Mouse (Mus musculus) activated CD4-positive, CD25-positive, alpha-beta regulatory T cell, adult 9 weeks (primary cell): Measurements from ENCODE around the gene 9930104L06Rik. TPM values are rescaled to one million over a fixed set of nuclear protein-coding genes. Genes with fewer than 3 reads are reported as not detected.

Experiments
- polyA plus RNA-seq: library from polyadenylated mRNA; unstranded; fragments of 100-300 nt; shearing (Covaris generic); gene quantifications from one replicate; pipeline ENCODE4 v1.2.1, GENCODE M21; 2017

9930104L06Rik gene
- 12.8 TPM for polyA plus RNA-seq

DNA sequence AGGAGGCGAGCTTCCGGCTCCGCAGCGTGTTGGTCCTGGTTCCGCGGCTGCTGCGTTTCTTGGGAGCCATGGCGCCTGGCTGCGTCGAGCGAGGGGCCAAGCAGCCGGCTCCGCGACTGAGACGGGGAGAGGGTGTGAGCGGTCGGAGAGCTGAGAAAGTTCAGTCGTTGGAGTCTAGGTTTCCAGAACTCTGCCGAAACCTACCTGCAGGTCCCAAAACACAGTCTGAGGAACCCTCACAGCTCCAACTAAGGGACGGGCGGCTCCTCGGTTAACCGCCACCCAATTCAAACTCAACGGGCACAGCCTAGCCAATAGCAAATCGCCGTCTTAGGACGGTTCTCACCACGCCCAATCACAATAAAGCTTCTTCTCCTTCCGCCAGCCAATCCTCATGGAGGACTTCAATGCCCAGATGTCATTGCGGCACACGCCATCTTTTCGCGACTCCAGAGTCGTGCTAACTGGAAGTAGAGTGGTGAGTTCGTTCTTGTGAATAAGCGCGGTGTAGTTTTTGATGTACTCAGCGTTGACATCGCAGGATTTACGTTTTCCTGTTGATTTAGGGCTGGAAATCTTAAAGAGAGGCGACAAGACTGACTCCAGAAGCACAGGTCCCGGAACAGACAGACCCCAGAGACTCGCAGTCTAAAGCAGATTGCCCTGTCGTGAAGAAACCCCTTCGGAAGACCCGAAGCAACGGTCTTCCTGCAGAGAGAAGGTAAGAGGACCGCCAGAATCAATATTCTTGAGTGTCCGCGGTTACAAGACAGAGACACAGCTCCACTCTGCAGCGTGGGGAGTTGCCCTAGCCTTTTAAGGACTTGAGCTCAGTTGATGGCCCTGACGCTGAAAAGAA, at the start of gene 9930104L06Rik:
TSS of gene 9930104L06Rik (plus strand) at position 436 of the 859 bp plus-strand sequence.

DNA sequence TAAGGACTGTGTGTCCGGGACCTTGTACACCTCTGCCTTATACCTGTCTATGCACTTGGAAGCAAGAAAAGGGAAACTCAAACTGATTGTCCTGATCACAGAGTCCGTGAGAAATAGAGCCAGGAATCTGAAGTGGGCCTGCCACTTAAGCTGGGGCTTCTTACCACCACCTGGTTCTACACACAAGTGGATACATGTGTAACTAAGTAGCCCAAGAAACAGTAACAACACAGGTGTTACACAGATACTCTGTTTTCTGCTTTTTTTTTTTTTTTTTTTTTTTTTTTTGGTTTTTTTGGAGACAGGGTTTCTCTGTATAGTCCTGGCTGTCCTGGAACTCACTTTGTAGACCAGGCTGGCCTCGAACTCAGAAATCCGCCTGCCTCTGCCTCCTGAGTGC, 2.4 kb downstream of the 9930104L06Rik start, which contains the start of gene Cdca8:
TSS of gene Cdca8 (minus strand) at position 101 of the 400 bp plus-strand sequence.

DNA sequence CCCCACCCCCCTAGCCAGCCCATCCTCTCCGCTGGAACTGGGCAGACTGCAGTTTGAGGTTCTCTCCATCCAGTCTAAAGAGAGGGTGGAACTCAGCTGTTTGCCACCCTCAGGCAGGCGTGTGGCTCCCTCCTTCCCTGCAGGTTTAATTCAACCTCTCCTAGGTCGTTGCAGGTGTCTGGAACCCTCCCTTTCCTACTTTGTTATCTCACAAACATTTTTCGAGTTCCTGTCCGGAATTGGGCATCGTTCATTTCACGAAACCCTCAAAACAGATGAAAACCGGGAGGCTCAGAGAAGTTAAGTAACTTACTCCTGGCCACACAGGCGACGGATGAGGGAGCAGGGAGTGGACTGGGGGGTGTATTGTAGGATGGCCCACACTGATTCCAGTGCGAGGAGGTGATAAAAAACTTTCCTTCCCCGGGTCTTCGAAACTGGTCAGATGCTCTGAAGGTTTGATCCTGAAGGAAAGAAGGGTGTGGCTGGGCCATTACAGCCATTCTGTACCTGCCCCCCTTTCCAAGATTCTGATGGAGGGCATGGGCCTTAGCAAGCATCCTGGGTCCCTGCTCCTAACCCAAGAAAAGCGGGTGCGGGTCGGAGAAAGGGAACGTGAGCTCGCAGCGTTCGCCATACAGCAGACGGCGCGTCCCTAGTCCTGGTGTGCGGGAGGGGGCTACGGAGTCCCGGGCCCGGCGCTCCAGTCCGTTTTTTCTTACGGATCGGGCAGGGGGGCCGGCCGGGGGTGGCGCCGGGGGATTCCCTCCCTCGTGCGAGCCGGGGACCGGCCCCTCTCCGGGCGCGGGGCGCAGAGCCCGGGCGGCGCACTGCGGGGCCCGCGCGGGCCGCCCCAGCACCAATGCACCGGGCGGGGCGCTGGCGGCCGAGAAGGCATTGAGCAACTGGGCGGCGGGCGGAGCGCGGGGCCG, 49.1 kb downstream of the 9930104L06Rik start, which contains the start of gene Rspo1:
TSS of gene Rspo1 (plus strand) at position 760 of the 932 bp plus-strand sequence.

Other genes starting within 250 kb of the 9930104L06Rik start
- gene Utp11, start 243.4 kb upstream of the 9930104L06Rik start, polyA plus RNA-seq = 79.6 TPM
- gene Fhl3, start 236.3 kb upstream of the 9930104L06Rik start, polyA plus RNA-seq = 1.4 TPM
- gene Sf3a3, start 222.3 kb upstream of the 9930104L06Rik start, polyA plus RNA-seq = 134 TPM
- 153 TPM for gene Inpp5b, start 195.2 kb upstream of the 9930104L06Rik start, polyA plus RNA-seq
- 20.6 TPM for gene Mtf1, start 134.9 kb upstream of the 9930104L06Rik start, polyA plus RNA-seq
- 2.5 TPM for gene Yrdc, start 86.4 kb upstream of the 9930104L06Rik start, polyA plus RNA-seq
- gene 1110065P20Rik, start 85.9 kb upstream of the 9930104L06Rik start, polyA plus RNA-seq = 6.1 TPM
- gene Maneal, start 74.9 kb upstream of the 9930104L06Rik start, polyA plus RNA-seq = 0.20 TPM
- not detected for gene Epha10, start 56.1 kb upstream of the 9930104L06Rik start, polyA plus RNA-seq
- gene Cdca8, start 2.3 kb downstream of the 9930104L06Rik start, polyA plus RNA-seq = 16.6 TPM
- not detected for gene Rspo1, start 49.4 kb downstream of the 9930104L06Rik start, polyA plus RNA-seq
- gene Gnl2, start 79.5 kb downstream of the 9930104L06Rik start, polyA plus RNA-seq = 94.5 TPM
- gene Dnali1, start 128.7 kb downstream of the 9930104L06Rik start, polyA plus RNA-seq = not detected
- 13.9 TPM for gene Snip1, start 129.6 kb downstream of the 9930104L06Rik start, polyA plus RNA-seq
- 66.8 TPM for gene Meaf6, start 148.1 kb downstream of the 9930104L06Rik start, polyA plus RNA-seq
- 28.8 TPM for gene Zc3h12a, start 190.8 kb downstream of the 9930104L06Rik start, polyA plus RNA-seq